Comparison of ENCODE assay signal across 25 mouse cellular contexts in the genomic region with DNA sequence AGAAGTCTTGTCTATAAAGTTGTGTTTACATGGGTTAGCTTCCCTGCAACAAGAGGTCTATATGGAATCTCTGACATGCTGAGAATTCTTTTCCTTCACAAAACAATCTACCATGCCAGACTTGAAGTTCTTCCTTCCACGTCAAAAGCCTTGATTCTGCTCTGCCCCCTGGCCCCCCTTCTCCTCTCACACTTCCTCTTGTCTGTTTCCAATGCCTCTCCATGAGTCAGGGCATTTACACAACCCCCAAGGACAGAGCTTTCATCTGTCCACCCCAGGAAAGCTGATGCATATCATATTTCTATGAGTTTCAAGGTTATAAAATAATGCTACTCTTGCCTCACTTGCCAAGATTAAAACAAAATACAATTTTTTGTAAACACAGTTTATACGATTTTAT.
DNase-seq lines count a peak whose midpoint lies in the region; ATAC-seq lines count a peak whose summit lies in the region.
"Had no signal": no experiment of that assay in that cellular context is flagged by ENCODE, and none has a peak within 500 bp of the region (broad histone marks: within the 10 kb centered on the region; RNA-seq: fewer than 3 reads in every experiment).

No protein-coding gene starts in this region.

- no peaks in the 10 kb centered on the region for H3K36me3 ChIP-seq in hindbrain, embryonic 16.5 days (ENCODE audit: control insufficient read depth, insufficient read depth, low read length)
- H3K36me3 ChIP-seq: forebrain, embryonic 10.5 days; heart, embryonic 10.5 days; heart, embryonic 13.5 days; intestine, embryonic 15.5 days had no signal

- H3K9ac ChIP-seq in hindbrain, embryonic 16.5 days (ENCODE audit: low read depth, low read length) = no peak overlapping the region
- H3K9ac ChIP-seq: forebrain, embryonic 13.5 days; heart, embryonic 13.5 days; hindbrain, embryonic 14.5 days; intestine, embryonic 15.5 days had no signal

- 61% methylated on average over 2 of the region's 2 CpGs for WGBS in hindbrain, embryonic 16.5 days

- H3K4me3 ChIP-seq in hindbrain, embryonic 16.5 days (ENCODE audit: low read length) = no peak overlapping the region
- H3K4me3 ChIP-seq: forebrain, embryonic 10.5 days; forebrain, embryonic 13.5 days; heart, adult 2 months; heart, embryonic 10.5 days; heart, embryonic 13.5 days; intestine, embryonic 15.5 days had no signal

- no peaks in the 10 kb centered on the region for H3K27me3 ChIP-seq in hindbrain, embryonic 16.5 days (replicated peaks; ENCODE audit: control insufficient read depth, insufficient read depth, low read length)
- H3K27me3 ChIP-seq: forebrain, embryonic 13.5 days; heart, embryonic 13.5 days; intestine, embryonic 15.5 days had no signal

- H3K27ac ChIP-seq in hindbrain, embryonic 16.5 days (ENCODE audit: low read depth, low read length) = no peak overlapping the region
- H3K27ac ChIP-seq: forebrain, embryonic 10.5 days; forebrain, embryonic 13.5 days; heart, adult 2 months; heart, embryonic 10.5 days; heart, embryonic 13.5 days; hindbrain, embryonic 14.5 days; intestine, embryonic 15.5 days had no signal

- peak; percentile 23 for DNase-seq in 416B (ENCODE audit: low read depth)
- DNase-seq in adrenal gland, adult (ENCODE audit: inconsistent age in 2 of 2, low spot score in 1 of 2) = peak; percentile 76 to 91
- peak; percentile 81 for DNase-seq in adrenal gland, adult 8-10 months
- peak; percentile 49 for DNase-seq in adrenal gland, postnatal 25 days
- no peak for DNase-seq in left cerebral cortex, adult 11 months (ENCODE audit: low spot score)
- DNase-seq in layer of hippocampus, postnatal 25 days (ENCODE audit: extremely low spot score in 1 of 2, low spot score in 1 of 2) = no peak
- DNase-seq: cerebellum, adult 18-20 months; cerebellum, adult 9-10 months; cerebellum, postnatal 14 days; gastrocnemius, postnatal 10 days; gastrocnemius, postnatal 36 days; heart, adult 2 months; heart, postnatal 14 days; heart, postnatal 4 days; kidney, adult 11 months had no signal

- no peak for ATAC-seq in hindbrain, embryonic 16.5 days
- ATAC-seq in megakaryocyte-erythroid progenitor cell, adult 5-6 weeks (replicated peaks; ENCODE audit: low FRiP score, low TSS enrichment, poor library complexity, severe bottlenecking) = no peak
- ATAC-seq: forebrain, embryonic 13.5 days; forebrain, embryonic 16.5 days; intestine, embryonic 15.5 days; Patski had no signal

- H3K4me1 ChIP-seq in hindbrain, embryonic 16.5 days (ENCODE audit: control insufficient read depth, insufficient read depth, low read depth, low read length) = peaks cover 3% of the 10 kb centered on the region; the same call in 1 of the 2 replicates
- H3K4me1 ChIP-seq: forebrain, embryonic 10.5 days; heart, embryonic 10.5 days; heart, embryonic 13.5 days; intestine, embryonic 15.5 days had no signal

- H3K9me3 ChIP-seq in hindbrain, embryonic 16.5 days (ENCODE audit: control insufficient read depth, low read length) = no peaks in the 10 kb centered on the region
- H3K9me3 ChIP-seq: forebrain, embryonic 10.5 days; forebrain, embryonic 13.5 days; heart, embryonic 10.5 days; heart, embryonic 13.5 days; intestine, embryonic 15.5 days had no signal

- H3K4me2 ChIP-seq in hindbrain, embryonic 16.5 days (ENCODE audit: low read length) = no peak overlapping the region
- H3K4me2 ChIP-seq: forebrain, embryonic 13.5 days; heart, embryonic 13.5 days; hindbrain, embryonic 14.5 days; intestine, embryonic 15.5 days had no signal

Comparison
In these comparisons a context has a peak if more than half of its experiments do, and no peak if none do; other contexts are left out.
1. DNase-seq: peak in 416B (single experiment), adrenal gland, adult (2 of 2), adrenal gland, adult 8-10 months (single experiment) and adrenal gland, postnatal 25 days (single experiment); none in left cerebral cortex, adult 11 months (single experiment) and layer of hippocampus, postnatal 25 days (0 of 2).